Mouse (Mus musculus): Measurements from ENCODE around the gene Hid1. TPM values are rescaled to one million over a fixed set of nuclear protein-coding genes. Genes with fewer than 3 reads are reported as not detected.

Hid1 gene
- polyA plus RNA-seq, 1 experiment from 2014 or later = 37.5 TPM

DNA sequence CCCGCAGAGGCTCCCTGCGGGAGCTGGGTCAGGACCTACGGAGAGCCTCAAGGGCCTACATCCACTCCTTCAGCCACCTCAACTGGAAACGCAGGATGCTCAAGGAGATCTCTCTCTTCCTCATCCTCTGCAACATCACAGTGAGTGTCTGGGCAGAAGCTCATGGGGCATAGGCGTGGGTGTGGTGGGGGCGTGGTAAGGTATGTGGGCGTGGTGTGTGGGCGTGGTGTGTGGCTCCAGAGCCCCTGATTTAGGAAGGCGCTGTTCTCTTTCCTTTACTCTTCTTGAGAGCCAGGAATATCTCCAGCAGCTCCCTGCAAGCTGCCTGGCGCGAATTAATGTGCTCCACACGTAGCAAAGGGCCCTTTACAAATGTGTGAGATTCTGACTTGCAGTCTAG lies 22.6 kb downstream of the Hid1 start:
- H3K9ac ChIP-seq (ENCODE audit: low read length) = no peak overlapping the region
- ATAC-seq (ENCODE audit: low FRiP score, low TSS enrichment) (no peak), DNase-seq (ENCODE audit: low spot score) (no peak)
- TF ChIP-seq CTCF (IDR thresholded peaks at IDR 0.05; ENCODE audit: low read depth) (no peak), EP300 (optimal IDR thresholded peaks at IDR 0.05) (no peak)
- no peak overlapping the region for H3K4me3 ChIP-seq (ENCODE audit: low read depth, low read length)
- no peaks in the 10 kb centered on the region; the same call in 1 of the 2 replicates for H3K4me1 ChIP-seq (replicated peaks; ENCODE audit: control insufficient read depth, insufficient read depth)
- H3K36me3 ChIP-seq (ENCODE audit: control insufficient read depth, insufficient read depth, low read length) = no peaks in the 10 kb centered on the region
- no peaks in the 10 kb centered on the region for H3K9me3 ChIP-seq (ENCODE audit: control insufficient read depth, low read length)
- H3K4me2 ChIP-seq (replicated peaks; ENCODE audit: low read depth) = no peak overlapping the region
- H3K27ac ChIP-seq (replicated peaks) = no peak overlapping the region; the same call in 1 of the 2 replicates
- no peaks in the 10 kb centered on the region for H3K27me3 ChIP-seq (ENCODE audit: control insufficient read depth, insufficient read depth, low read length)
- 12% methylated on average over 12 of the region's 12 CpGs for WGBS

- 59% methylated on average over 6 of the region's 6 CpGs for WGBS
- peak; percentile 84 for ATAC-seq (ENCODE audit: low FRiP score, low TSS enrichment)
- no peaks in the 10 kb centered on the region for H3K27me3 ChIP-seq (ENCODE audit: control insufficient read depth, insufficient read depth, low read length)
These were observed 25.7 kb downstream of the Hid1 start for GRCm38 (mm10) chr11:115341866-115342265.

GRCm38 (mm10) chr11:115341246-115341645 lies 26.3 kb downstream of the Hid1 start:
- WGBS = 52% methylated on average over 2 of the region's 2 CpGs
- DNase-seq (ENCODE audit: low spot score) = no peak
- TF ChIP-seq CTCF (IDR thresholded peaks at IDR 0.05; ENCODE audit: low read depth) (no peak), EP300 (optimal IDR thresholded peaks at IDR 0.05) (no peak)
- no peak overlapping the region for H3K4me3 ChIP-seq (ENCODE audit: low read depth, low read length)
- no peaks in the 10 kb centered on the region; the same call in 1 of the 2 replicates for H3K4me1 ChIP-seq (replicated peaks; ENCODE audit: control insufficient read depth, insufficient read depth)
- no peak overlapping the region for H3K9ac ChIP-seq (ENCODE audit: low read length)
- H3K4me2 ChIP-seq (replicated peaks; ENCODE audit: low read depth) = no peak overlapping the region
- no peak for ATAC-seq (ENCODE audit: low FRiP score, low TSS enrichment)
- H3K9me3 ChIP-seq (ENCODE audit: control insufficient read depth, low read length) = no peaks in the 10 kb centered on the region
- no peaks in the 10 kb centered on the region for H3K27me3 ChIP-seq (ENCODE audit: control insufficient read depth, insufficient read depth, low read length)
- H3K36me3 ChIP-seq (ENCODE audit: control insufficient read depth, insufficient read depth, low read length) = no peaks in the 10 kb centered on the region
- no peak overlapping the region for H3K27ac ChIP-seq (replicated peaks)

More at GRCm38 (mm10) chr11:115341866-115342265, 25.7 kb downstream of the Hid1 start:
- DNase-seq (ENCODE audit: low spot score) = peak; percentile 78
- Histone ChIP-seq H3K9me3 (ENCODE audit: control insufficient read depth, low read length) (no peaks in the 10 kb centered on the region), H3K4me1 (replicated peaks; ENCODE audit: control insufficient read depth, insufficient read depth) (no peaks in the 10 kb centered on the region; the same call in 1 of the 2 replicates), H3K27ac (replicated peaks) (0 out of 2 replicates have a peak overlapping the region, but pooled peaks have one; percentile 30), H3K9ac (ENCODE audit: low read length) (no peak overlapping the region), H3K4me3 (ENCODE audit: low read depth, low read length) (no peak overlapping the region), H3K4me2 (replicated peaks; ENCODE audit: low read depth) (no peak overlapping the region), H3K36me3 (ENCODE audit: control insufficient read depth, insufficient read depth, low read length) (no peaks in the 10 kb centered on the region)
- TF ChIP-seq CTCF (IDR thresholded peaks at IDR 0.05; ENCODE audit: low read depth) (no peak), EP300 (optimal IDR thresholded peaks at IDR 0.05) (no peak)

- no peak overlapping the region for H3K4me2 ChIP-seq (replicated peaks; ENCODE audit: low read depth)
- H3K4me1 ChIP-seq (replicated peaks; ENCODE audit: control insufficient read depth, insufficient read depth) = 0 out of 2 replicates have a peak, but pooled peaks cover 3% of the 10 kb centered on the region
- no peak for DNase-seq (ENCODE audit: low spot score)
- H3K9ac ChIP-seq (ENCODE audit: low read length) = no peak overlapping the region
- peaks cover 3% of the 10 kb centered on the region; the same call in 1 of the 2 replicates for H3K27me3 ChIP-seq (ENCODE audit: control insufficient read depth, insufficient read depth, low read length)
- H3K27ac ChIP-seq (replicated peaks) = no peak overlapping the region
- no peak for TF ChIP-seq CTCF (IDR thresholded peaks at IDR 0.05; ENCODE audit: low read depth)
- TF ChIP-seq EP300 (optimal IDR thresholded peaks at IDR 0.05) = no peak
- H3K4me3 ChIP-seq (ENCODE audit: low read depth, low read length) = no peak overlapping the region
- H3K36me3 ChIP-seq (ENCODE audit: control insufficient read depth, insufficient read depth, low read length) = no peaks in the 10 kb centered on the region
- H3K9me3 ChIP-seq (ENCODE audit: control insufficient read depth, low read length) = no peaks in the 10 kb centered on the region
- ATAC-seq (ENCODE audit: low FRiP score, low TSS enrichment) = no peak
- 53% methylated on average over 1 of the region's 1 CpGs for WGBS
These were observed 29.7 kb downstream of the Hid1 start for GRCm38 (mm10) chr11:115337826-115338225.

GRCm38 (mm10) chr11:115337350-115337749 lies 30.2 kb downstream of the Hid1 start:
- WGBS = 41% methylated on average over 3 of the region's 3 CpGs
- 0 out of 2 replicates have a peak, but pooled peaks cover 3% of the 10 kb centered on the region for H3K4me1 ChIP-seq (replicated peaks; ENCODE audit: control insufficient read depth, insufficient read depth)
- peaks cover 3% of the 10 kb centered on the region; the same call in 1 of the 2 replicates for H3K27me3 ChIP-seq (ENCODE audit: control insufficient read depth, insufficient read depth, low read length)
- H3K4me3 ChIP-seq (ENCODE audit: low read depth, low read length) = no peak overlapping the region
- DNase-seq (ENCODE audit: low spot score) = no peak
- no peaks in the 10 kb centered on the region for H3K36me3 ChIP-seq (ENCODE audit: control insufficient read depth, insufficient read depth, low read length)
- H3K27ac ChIP-seq (replicated peaks) = no peak overlapping the region
- no peak for ATAC-seq (ENCODE audit: low FRiP score, low TSS enrichment)
- TF ChIP-seq CTCF (IDR thresholded peaks at IDR 0.05; ENCODE audit: low read depth) (no peak), EP300 (optimal IDR thresholded peaks at IDR 0.05) (no peak)
- no peak overlapping the region for H3K4me2 ChIP-seq (replicated peaks; ENCODE audit: low read depth)
- no peak overlapping the region for H3K9ac ChIP-seq (ENCODE audit: low read length)
- no peaks in the 10 kb centered on the region for H3K9me3 ChIP-seq (ENCODE audit: control insufficient read depth, low read length)

DNA sequence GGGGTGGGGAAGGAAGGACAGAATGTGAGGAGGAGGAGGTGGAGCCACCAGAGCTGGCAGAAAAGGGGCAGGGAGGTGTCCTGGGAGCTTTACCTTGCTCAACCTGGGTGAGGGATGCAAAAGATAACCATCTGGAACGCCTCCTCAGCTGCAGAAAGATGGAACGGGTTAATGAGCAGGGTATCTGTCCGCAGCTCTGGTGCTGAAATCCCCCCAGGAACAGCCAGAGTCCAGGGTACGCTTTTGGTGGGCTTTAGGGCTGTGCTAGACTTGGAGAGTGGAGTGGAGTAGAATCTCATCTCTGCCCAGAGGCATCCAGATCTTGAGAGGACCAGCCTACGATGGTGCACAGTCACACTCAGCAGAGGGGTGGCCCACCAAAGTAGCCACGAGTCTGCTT lies 31.4 kb downstream of the Hid1 start:
- TF ChIP-seq EP300 (optimal IDR thresholded peaks at IDR 0.05) (no peak), CTCF (IDR thresholded peaks at IDR 0.05; ENCODE audit: low read depth) (no peak)
- Histone ChIP-seq H3K9me3 (ENCODE audit: control insufficient read depth, low read length) (no peaks in the 10 kb centered on the region), H3K36me3 (ENCODE audit: control insufficient read depth, insufficient read depth, low read length) (no peaks in the 10 kb centered on the region), H3K4me2 (replicated peaks; ENCODE audit: low read depth) (no peak overlapping the region), H3K27me3 (ENCODE audit: control insufficient read depth, insufficient read depth, low read length) (peaks cover 3% of the 10 kb centered on the region; the same call in 1 of the 2 replicates), H3K27ac (replicated peaks) (no peak overlapping the region), H3K4me1 (replicated peaks; ENCODE audit: control insufficient read depth, insufficient read depth) (0 out of 2 replicates have a peak, but pooled peaks cover 3% of the 10 kb centered on the region), H3K9ac (ENCODE audit: low read length) (no peak overlapping the region), H3K4me3 (ENCODE audit: low read depth, low read length) (no peak overlapping the region)
- WGBS = 18% methylated on average over 6 of the region's 6 CpGs
- ATAC-seq (ENCODE audit: low FRiP score, low TSS enrichment) (no peak), DNase-seq (ENCODE audit: low spot score) (no peak)

All from stomach, postnatal 0 days (tissue).